Mouse (Mus musculus) c-Kit-negative CD71-positive TER-119-positive erythroid progenitor cells, embryonic 14.5 days (primary cell): ENCODE data around the gene Olfr988.
"Not testable (repeated sequence)": the region's sequence is repeated elsewhere in the genome, so short reads cannot be mapped to it uniquely, and the experiment has no call there.

Experiments
- DNase-seq: peaks from one replicate; pipeline ENCODE4 v3.0.0-alpha.2; 2013; ENCODE audit warnings: low read depth, low spot score

The Olfr988 gene

GRCm38 (mm10) chr2:85363127-85363526 lies at the start of gene Olfr988:
Olfr988 (minus strand) TSS chr2:85363227.
- not testable (repeated sequence) for DNase-seq

GRCm38 (mm10) chr2:85409369-85409768 lies 46.3 kb upstream of the Olfr988 start, which contains the start of gene Olfr992:
Olfr992 (minus strand) TSS chr2:85409469.
- DNase-seq: no peak

GRCm38 (mm10) chr2:85339972-85340371 lies 23.1 kb downstream of the Olfr988 start:
- DNase-seq: no peak

- DNase-seq: not testable (repeated sequence)
These were observed 23.8 kb downstream of the Olfr988 start, which contains the start of gene Olfr987 for GRCm38 (mm10) chr2:85339215-85339614. Olfr987 (minus strand) TSS chr2:85339315.

GRCm38 (mm10) chr2:85319106-85319505 lies 43.9 kb downstream of the Olfr988 start:
- no peak for DNase-seq
